Mouse (Mus musculus) gastrocnemius, postnatal 14 days (tissue): ENCODE data around the gene Cyp4f13. TPM values are rescaled to one million over a fixed set of nuclear protein-coding genes. Genes with fewer than 3 reads are reported as not detected.
A peak's percentile ranks its signal among the peaks of the same experiment; 100 is the strongest.

Source experiments
- DNase-seq: peaks from one replicate; pipeline ENCODE4 v3.0.0; 2021; ENCODE audit warnings: mixed read lengths
- intact Hi-C: fragments of 180-260 bp; cut with DNase I; formaldehyde crosslinking; loops from one replicate; pipeline ENCODE4 v1.15.1; 2025; ENCODE audit warnings: low total_unique reads
- long read RNA-seq, 2 experiments: library from polyadenylated mRNA; stranded (forward); transcript quantifications; one replicate each; pipeline ENCODE4 v2.0.0; 2021
- total RNA-seq, 2 experiments: library from RNA; stranded (reverse); gene quantifications; 2 replicates each; pipeline ENCODE4 v1.2.3; 2021

Cyp4f13 gene
- 1 to 10 TPM; 5.1 to 9.6 TPM for total RNA-seq
- long read RNA-seq, experiment 1, partial matches to known transcripts, result 0 of 3 reads
- long read RNA-seq, experiment 1, other reads (novel, unspliced or antisense), result 2 of 3 reads
- long read RNA-seq, experiment 2, partial matches to known transcripts, result 0 of 3 reads
- long read RNA-seq, experiment 2, other reads (novel, unspliced or antisense), result 2 of 3 reads

- intact Hi-C loops, result no loop called here
- peak; percentile 99 for DNase-seq
Measured at GRCm38 (mm10) chr17:32947215-32947914, at the start of gene Cyp4f13. TSS of gene Cyp4f13 (minus strand) at chr17:32947402.

GRCm38 (mm10) chr17:32992699-32993474 lies 45.7 kb upstream of the Cyp4f13 start, which contains the start of gene Zfp952:
TSS of gene Zfp952 (plus strand) at chr17:32993129.
- intact Hi-C loops, result no loop called here
- peak; percentile 74 for DNase-seq

GRCm38 (mm10) chr17:32991965-32992698 lies 44.9 kb upstream of the Cyp4f13 start:
- intact Hi-C loops, result no loop called here
- no peak for DNase-seq

GRCm38 (mm10) chr17:32986301-32986700 lies 39.1 kb upstream of the Cyp4f13 start:
- DNase-seq, result no peak
- intact Hi-C loops, result no loop called here

GRCm38 (mm10) chr17:32981361-32981760 lies 34.2 kb upstream of the Cyp4f13 start:
- intact Hi-C loops, result no loop called here
- DNase-seq, result no peak

GRCm38 (mm10) chr17:32965623-32966290 lies 18.6 kb upstream of the Cyp4f13 start, which contains the start of gene Zfp472:
TSS of gene Zfp472 (plus strand) at chr17:32965814.
- intact Hi-C loops, result no loop called here
- DNase-seq, result peak; percentile 84

GRCm38 (mm10) chr17:32965253-32965622 lies 18.0 kb upstream of the Cyp4f13 start:
- no peak for DNase-seq
- intact Hi-C loops, result no loop called here

GRCm38 (mm10) chr17:32951441-32951840 lies 4.2 kb upstream of the Cyp4f13 start:
- intact Hi-C loops, result loop anchor here (5.0 kb wide), 1 partner anchor 44 kb away; no protein-coding TSS in a partner anchor
- peak; percentile 85 for DNase-seq

- DNase-seq, result no peak
- intact Hi-C loops, result loop anchor here (5.0 kb wide), 1 partner anchor 44 kb away; no protein-coding TSS in a partner anchor
Measured at GRCm38 (mm10) chr17:32951006-32951405, 3.8 kb upstream of the Cyp4f13 start.

GRCm38 (mm10) chr17:32950136-32950535 lies 2.9 kb upstream of the Cyp4f13 start:
- DNase-seq, result no peak
- intact Hi-C loops, result loop anchor here (5.0 kb wide), 1 partner anchor 43 kb away; no protein-coding TSS in a partner anchor

- no peak for DNase-seq
Measured at GRCm38 (mm10) chr17:32946716-32947115, 486 bp downstream of the Cyp4f13 start.

GRCm38 (mm10) chr17:32944402-32945035 lies 2.7 kb downstream of the Cyp4f13 start:
- no peak for DNase-seq
- intact Hi-C loops, result no loop called here

More at GRCm38 (mm10) chr17:32946716-32947115, 486 bp downstream of the Cyp4f13 start:
- intact Hi-C loops, result no loop called here

GRCm38 (mm10) chr17:32943661-32944060 lies 3.5 kb downstream of the Cyp4f13 start:
- no peak for DNase-seq
- intact Hi-C loops, result no loop called here

GRCm38 (mm10) chr17:32939831-32940230 lies 7.4 kb downstream of the Cyp4f13 start:
- DNase-seq, result no peak
- intact Hi-C loops, result no loop called here

- intact Hi-C loops, result no loop called here
- no peak for DNase-seq
Measured at GRCm38 (mm10) chr17:32927803-32928202, 19.4 kb downstream of the Cyp4f13 start.

GRCm38 (mm10) chr17:32924658-32925312 lies 22.4 kb downstream of the Cyp4f13 start:
- DNase-seq, result peak; percentile 79
- intact Hi-C loops, result no loop called here

GRCm38 (mm10) chr17:32923681-32924080 lies 23.5 kb downstream of the Cyp4f13 start:
- DNase-seq, result no peak
- intact Hi-C loops, result no loop called here

GRCm38 (mm10) chr17:32919123-32919522 lies 28.1 kb downstream of the Cyp4f13 start:
- DNase-seq, result no peak
- intact Hi-C loops, result no loop called here
